Mouse (Mus musculus): Measurements from ENCODE around the gene Rps19bp1. TPM values are rescaled to one million over a fixed set of nuclear protein-coding genes. Genes with fewer than 3 reads are reported as not detected.

Rps19bp1 gene
- total and polyA plus RNA-seq, 2 experiments, result 8.3 to 17.0 TPM

GRCm38 (mm10) chr15:80213688-80214087 is 50.4 kb downstream of the Rps19bp1 start:
- H3K36me3 ChIP-seq (ENCODE audit: control insufficient read depth, insufficient read depth, low read length), result no peaks in the 10 kb centered on the region
- H3K79me2 ChIP-seq (ENCODE audit: control insufficient read depth, insufficient read depth, low read length), result no peaks in the 10 kb centered on the region
- H3K27me3 ChIP-seq (ENCODE audit: control insufficient read depth, insufficient read depth, low read length), result no peaks in the 10 kb centered on the region
- no peak for DNase-seq (ENCODE audit: extremely low read depth, low read depth, low spot score)
- no peak overlapping the region for H3K27ac ChIP-seq (replicated peaks; ENCODE audit: insufficient read depth, low read depth, low read length)
- no peak for TF ChIP-seq POLR2A (IDR thresholded peaks at IDR 0.05; ENCODE audit: extremely low read depth, insufficient read depth, low read length)
- TF ChIP-seq CTCF (IDR thresholded peaks at IDR 0.05; ENCODE audit: low read depth, low read length), result no peak
- no peak overlapping the region for H3K4me3 ChIP-seq (ENCODE audit: insufficient read depth, low read depth, low read length)
- H3K4me1 ChIP-seq (ENCODE audit: control insufficient read depth, insufficient read depth, low read length), result no peaks in the 10 kb centered on the region
- no peak overlapping the region for H3K9ac ChIP-seq (ENCODE audit: low read depth, low read length)

Other genes with a start within 250 kb of the Rps19bp1 start
- 0.65 and 1.6 TPM in 2 replicates for gene Pdgfb, start 249.3 kb downstream of the Rps19bp1 start, total RNA-seq (2014; rRNA removed)
- 1.0 and 1.2 TPM in 2 replicates for gene Pdgfb, start 249.3 kb downstream of the Rps19bp1 start, polyA plus RNA-seq (2012; rRNA removed)
- 0.28 and 0.47 TPM in 2 replicates for gene Syngr1, start 173.0 kb downstream of the Rps19bp1 start, total RNA-seq (2014; rRNA removed)
- 1.2 and 1.6 TPM in 2 replicates for gene Syngr1, start 173.0 kb downstream of the Rps19bp1 start, polyA plus RNA-seq (2012; rRNA removed)
- 399 and 467 TPM in 2 replicates for gene Rpl3, start 172.4 kb downstream of the Rps19bp1 start, total RNA-seq (2014; rRNA removed)
- gene Rpl3, start 172.4 kb downstream of the Rps19bp1 start, polyA plus RNA-seq (2012; rRNA removed), result 304 and 375 TPM in 2 replicates
- gene Tab1, start 131.2 kb downstream of the Rps19bp1 start, total RNA-seq (2014; rRNA removed), result 4.1 and 4.3 TPM in 2 replicates
- gene Tab1, start 131.2 kb downstream of the Rps19bp1 start, polyA plus RNA-seq (2012; rRNA removed), result 5.0 and 5.1 TPM in 2 replicates
- 0.09 and 0.13 TPM in 2 replicates for gene Mgat3, start 90.6 kb downstream of the Rps19bp1 start, total RNA-seq (2014; rRNA removed)
- gene Mgat3, start 90.6 kb downstream of the Rps19bp1 start, polyA plus RNA-seq (2012; rRNA removed), result 0.14 and 0.16 TPM in 2 replicates
- gene Mief1, start 30.3 kb downstream of the Rps19bp1 start, total RNA-seq (2014; rRNA removed), result 13.4 and 16.0 TPM in 2 replicates
- 12.8 and 17.1 TPM in 2 replicates for gene Mief1, start 30.3 kb downstream of the Rps19bp1 start, polyA plus RNA-seq (2012; rRNA removed)
- not detected in 2 replicates for gene AC140267.1, start 28.5 kb downstream of the Rps19bp1 start, total RNA-seq (2014; rRNA removed)
- gene AC140267.1, start 28.5 kb downstream of the Rps19bp1 start, polyA plus RNA-seq (2012; rRNA removed), result not detected in 2 replicates
- gene Atf4, start 9.1 kb downstream of the Rps19bp1 start, total RNA-seq (2014; rRNA removed), result 50.0 and 55.1 TPM in 2 replicates
- 88.8 and 130 TPM in 2 replicates for gene Atf4, start 9.1 kb downstream of the Rps19bp1 start, polyA plus RNA-seq (2012; rRNA removed)
- under 0.01 and 0.13 TPM in 2 replicates for gene Cacna1i, start 22.9 kb upstream of the Rps19bp1 start, total RNA-seq (2014; rRNA removed)
- gene Cacna1i, start 22.9 kb upstream of the Rps19bp1 start, polyA plus RNA-seq (2012; rRNA removed), result 0.02 and 0.09 TPM in 2 replicates

Data from liver, adult 2 months (tissue).